In genomic region chr3:30392662-30393061, GRCm38 (mm10) we compare ENCODE assay signal across 18 mouse cellular contexts.
"Had no signal": no experiment of that assay in that cellular context is flagged by ENCODE, and none has a peak within 500 bp of the region (broad histone marks: within the 10 kb centered on the region; RNA-seq: fewer than 3 reads in every experiment).

No protein-coding gene starts in this region.

- H3K4me3 ChIP-seq: left cerebral cortex, adult 2 months; liver, embryonic 13.5 days; megakaryocyte, embryonic 14.5 days; midbrain, embryonic 10.5 days; midbrain, embryonic 13.5 days; myocyte; neural tube, embryonic 13.5 days; stomach, embryonic 15.5 days had no signal

- H3K27me3 ChIP-seq: liver, embryonic 13.5 days; midbrain, embryonic 13.5 days; neural tube, embryonic 13.5 days; stomach, embryonic 15.5 days had no signal

- H3K9me3 ChIP-seq: liver, embryonic 13.5 days; megakaryocyte, embryonic 14.5 days; midbrain, embryonic 10.5 days; midbrain, embryonic 13.5 days; neural tube, embryonic 13.5 days; stomach, embryonic 15.5 days had no signal

- H3K9ac ChIP-seq: liver, embryonic 13.5 days; midbrain, embryonic 13.5 days; neural tube, embryonic 13.5 days; stomach, embryonic 15.5 days had no signal

- H3K36me3 ChIP-seq: liver, embryonic 13.5 days; midbrain, embryonic 10.5 days; midbrain, embryonic 13.5 days; neural tube, embryonic 13.5 days; stomach, embryonic 15.5 days had no signal

- H3K4me2 ChIP-seq: liver, embryonic 13.5 days; midbrain, embryonic 13.5 days; neural tube, embryonic 13.5 days; stomach, embryonic 15.5 days had no signal

- H3K4me1 ChIP-seq: liver, embryonic 13.5 days; megakaryocyte, embryonic 14.5 days; stomach, embryonic 15.5 days had no signal

- DNase-seq: kidney, postnatal 10 days; kidney, postnatal 36 days; layer of hippocampus, postnatal 36 days; liver, embryonic 13.5 days; lung, adult 2 months; retina, postnatal 1 day; right cerebral cortex, postnatal 25 days; spleen, adult 18-20 months; thymus, postnatal 25 days had no signal

- H3K27ac ChIP-seq: left cerebral cortex, adult 2 months; liver, embryonic 13.5 days; midbrain, embryonic 10.5 days; midbrain, embryonic 13.5 days; neural tube, embryonic 13.5 days; stomach, embryonic 15.5 days had no signal

- ATAC-seq: lung, postnatal 0 days; midbrain, embryonic 13.5 days; midbrain, embryonic 16.5 days had no signal
